Mouse (Mus musculus) adrenal gland, postnatal 0 days (tissue): Measurements from ENCODE around the gene Vbp1. TPM values are rescaled to one million over a fixed set of nuclear protein-coding genes. Genes with fewer than 3 reads are reported as not detected.

ENCODE experiments used
- polyA plus RNA-seq: library from polyadenylated mRNA; unstranded; fragments of >200 nt; fragmentation: Nextera tagmentation; extraction: Ambion mirVana; gene quantifications from 2 replicates; pipeline ENCODE4 v1.2.1, GENCODE M21; 2015

Vbp1 gene
- polyA plus RNA-seq, result 153 and 154 TPM in 2 replicates

GRCm38 (mm10) chrX:75514179-75514972 is at the start of gene Vbp1:
Gene Vbp1, plus strand, starts transcription at chrX:75514299.

GRCm38 (mm10) chrX:75577582-75578324 is 63.7 kb downstream of the Vbp1 start, which contains the start of gene Rab39b:
Gene Rab39b, minus strand, starts transcription at chrX:75578231.

Other genes with a start within 250 kb of the Vbp1 start
- 63.0 and 63.9 TPM in 2 replicates for gene Fundc2, start 131.9 kb upstream of the Vbp1 start, polyA plus RNA-seq
- 2.1 and 4.4 TPM in 2 replicates for gene F8, start 131.7 kb upstream of the Vbp1 start, polyA plus RNA-seq
- gene Cmc4, start 97.7 kb upstream of the Vbp1 start, polyA plus RNA-seq, result 28.6 and 35.1 TPM in 2 replicates
- gene Mtcp1, start 97.7 kb upstream of the Vbp1 start, polyA plus RNA-seq, result 2.6 and 4.7 TPM in 2 replicates
- 52.7 and 64.6 TPM in 2 replicates for gene Brcc3, start 97.7 kb upstream of the Vbp1 start, polyA plus RNA-seq
- gene Rab39b, start 63.9 kb downstream of the Vbp1 start, polyA plus RNA-seq, result 2.7 and 5.7 TPM in 2 replicates